Mouse (Mus musculus) megakaryocyte progenitor cell, adult 5-6 weeks (primary cell): ENCODE results near the gene Sema6b. TPM values are rescaled to one million over a fixed set of nuclear protein-coding genes. Genes with fewer than 3 reads are reported as not detected.
A peak's percentile ranks its signal among the peaks of the same experiment; 100 is the strongest.

ENCODE experiments used
- ATAC-seq: replicated peaks from 2 replicates; pipeline ENCODE4 v1.8.0; 2016; ENCODE audit warnings: mild to moderate bottlenecking, moderate TSS enrichment, inconsistent platforms; ENCODE audit not compliant: poor library complexity
- total RNA-seq, 2 experiments: library from RNA; stranded (forward) in 1 of 2; stranded (reverse) in 1 of 2; fragments of 157-497, 149-512 nt in 1 of 2; fragments of 200-1000 nt in 1 of 2; gene quantifications; 2 replicates each; pipeline versions ENCODE4 v1.2.3 to v1.2.4; 2015 to 2017

Gene Sema6b
- total RNA-seq (2015) (1.8 and 2.2 TPM in 2 replicates), total RNA-seq (2017) (3.2 and 4.9 TPM in 2 replicates)

- ATAC-seq = peak; percentile 59
Observed at GRCm38 (mm10) chr17:56139858-56140595, at the start of gene Sema6b. Gene Sema6b, minus strand, starts transcription at chr17:56140343.

GRCm38 (mm10) chr17:56185281-56186141 lies 45.4 kb upstream of the Sema6b start:
- no peak for ATAC-seq

GRCm38 (mm10) chr17:56183658-56184103 lies 43.5 kb upstream of the Sema6b start, which contains the start of gene Mydgf:
Gene Mydgf, minus strand, starts transcription at chr17:56183920.
- ATAC-seq = peak; percentile 95

- peak; percentile 43 for ATAC-seq
Observed at GRCm38 (mm10) chr17:56182975-56183657, 43.0 kb upstream of the Sema6b start.

- ATAC-seq = no peak
Observed at GRCm38 (mm10) chr17:56175416-56175815, 35.3 kb upstream of the Sema6b start.

GRCm38 (mm10) chr17:56173401-56174046 lies 33.4 kb upstream of the Sema6b start:
- peak; percentile 35; the same call in 1 of the 2 replicates for ATAC-seq

- ATAC-seq = no peak
Observed at GRCm38 (mm10) chr17:56171881-56172280, 31.7 kb upstream of the Sema6b start.

- ATAC-seq = no peak
Observed at GRCm38 (mm10) chr17:56171456-56171855, 31.3 kb upstream of the Sema6b start.

- no peak for ATAC-seq
Observed at GRCm38 (mm10) chr17:56170636-56171035, 30.5 kb upstream of the Sema6b start.

- no peak for ATAC-seq
Observed at GRCm38 (mm10) chr17:56169830-56170229, 29.7 kb upstream of the Sema6b start.

- ATAC-seq = no peak
Observed at GRCm38 (mm10) chr17:56165671-56166070, 25.5 kb upstream of the Sema6b start.

- ATAC-seq = no peak
Observed at GRCm38 (mm10) chr17:56164510-56164909, 24.4 kb upstream of the Sema6b start.

- ATAC-seq = no peak
Observed at GRCm38 (mm10) chr17:56163523-56164102, 23.5 kb upstream of the Sema6b start.

- peak; percentile 97 for ATAC-seq
Observed at GRCm38 (mm10) chr17:56162231-56162774, 22.2 kb upstream of the Sema6b start, which contains the start of gene Tnfaip8l1. Gene Tnfaip8l1, plus strand, starts transcription at chr17:56162477.

- ATAC-seq = peak; percentile 62
Observed at GRCm38 (mm10) chr17:56159729-56160128, 19.6 kb upstream of the Sema6b start.

GRCm38 (mm10) chr17:56153643-56154042 lies 13.5 kb upstream of the Sema6b start:
- ATAC-seq = peak; percentile 83

- no peak for ATAC-seq
Observed at GRCm38 (mm10) chr17:56149897-56150296, 9.8 kb upstream of the Sema6b start.

- ATAC-seq = no peak; the same call in 1 of the 2 replicates
Observed at GRCm38 (mm10) chr17:56148790-56149618, 8.9 kb upstream of the Sema6b start.

GRCm38 (mm10) chr17:56148280-56148679 lies 8.1 kb upstream of the Sema6b start:
- no peak for ATAC-seq
